Mouse (Mus musculus): ENCODE data around the gene Dlst. TPM values are rescaled to one million over a fixed set of nuclear protein-coding genes. Genes with fewer than 3 reads are reported as not detected.

Gene Dlst
- polyA plus RNA-seq, 1 experiment from 2014 or later, result 129 TPM

DNA sequence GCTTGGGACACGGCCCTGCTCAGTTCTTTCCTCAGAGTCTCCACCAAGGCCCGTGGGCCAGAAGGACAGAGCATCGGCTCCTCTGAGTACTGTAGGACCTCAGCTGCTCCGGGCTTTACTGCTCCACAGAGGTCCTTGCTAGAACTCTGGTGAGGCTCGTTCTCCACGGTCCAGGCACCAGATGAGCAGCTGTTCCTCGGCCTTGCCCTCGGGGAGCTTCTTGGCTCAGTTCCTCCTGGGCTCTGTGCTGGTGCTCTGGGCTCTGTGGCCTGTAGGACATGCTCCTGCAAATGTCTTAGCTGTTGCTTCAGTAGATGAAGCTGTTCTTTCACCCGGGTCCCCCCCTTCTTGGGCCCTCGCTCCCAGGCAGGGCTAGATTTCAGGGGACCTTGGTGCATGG lies 15.9 kb upstream of the Dlst start:
- no peaks in the 10 kb centered on the region for H3K36me3 ChIP-seq (ENCODE audit: control insufficient read depth, insufficient read depth, low read length)
- H3K9ac ChIP-seq (ENCODE audit: low read depth, low read length), result no peak overlapping the region
- H3K27me3 ChIP-seq (replicated peaks; ENCODE audit: control insufficient read depth, insufficient read depth, low read length), result no peaks in the 10 kb centered on the region
- peak; percentile 48 for ATAC-seq
- no peaks in the 10 kb centered on the region for H3K9me3 ChIP-seq (ENCODE audit: control insufficient read depth, low read length)
- H3K4me3 ChIP-seq (ENCODE audit: low read length), result no peak overlapping the region
- no peak overlapping the region for H3K4me2 ChIP-seq (ENCODE audit: low read length)
- H3K27ac ChIP-seq (ENCODE audit: low read depth, low read length), result no peak overlapping the region
- H3K4me1 ChIP-seq (ENCODE audit: control insufficient read depth, insufficient read depth, low read depth, low read length), result no peaks in the 10 kb centered on the region; the same call in 1 of the 2 replicates
- 75% methylated on average over 10 of the region's 10 CpGs for WGBS

DNA sequence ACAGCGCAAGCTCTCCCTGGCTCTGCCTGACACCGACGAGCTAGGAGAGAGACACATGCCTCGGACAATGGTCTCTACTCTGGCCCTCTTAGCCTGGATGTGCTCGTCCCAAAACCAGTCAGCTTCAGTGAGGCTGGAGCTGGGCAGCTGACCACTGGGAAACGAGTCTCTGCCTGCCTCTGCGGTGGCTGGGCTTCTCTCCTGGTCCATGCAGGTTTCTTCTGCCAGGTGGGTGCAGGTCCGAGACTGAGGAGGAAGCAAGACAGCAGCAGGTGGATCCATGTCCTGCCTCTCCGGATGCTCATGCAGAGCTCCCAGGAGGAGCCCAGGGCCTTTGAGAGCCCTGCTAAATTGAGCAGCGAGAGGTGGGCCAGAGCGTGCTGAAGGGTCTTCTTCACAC lies 15.5 kb upstream of the Dlst start:
- WGBS, result 84% methylated on average over 11 of the region's 11 CpGs
- Histone ChIP-seq H3K4me3 (ENCODE audit: low read length) (no peak overlapping the region), H3K36me3 (ENCODE audit: control insufficient read depth, insufficient read depth, low read length) (no peaks in the 10 kb centered on the region), H3K9me3 (ENCODE audit: control insufficient read depth, low read length) (no peaks in the 10 kb centered on the region), H3K9ac (ENCODE audit: low read depth, low read length) (no peak overlapping the region), H3K4me1 (ENCODE audit: control insufficient read depth, insufficient read depth, low read depth, low read length) (no peaks in the 10 kb centered on the region; the same call in 1 of the 2 replicates), H3K27me3 (replicated peaks; ENCODE audit: control insufficient read depth, insufficient read depth, low read length) (no peaks in the 10 kb centered on the region), H3K27ac (ENCODE audit: low read depth, low read length) (no peak overlapping the region), H3K4me2 (ENCODE audit: low read length) (no peak overlapping the region)
- 0 out of 2 replicates have a peak, but pooled peaks have one; percentile 4 for ATAC-seq

DNA sequence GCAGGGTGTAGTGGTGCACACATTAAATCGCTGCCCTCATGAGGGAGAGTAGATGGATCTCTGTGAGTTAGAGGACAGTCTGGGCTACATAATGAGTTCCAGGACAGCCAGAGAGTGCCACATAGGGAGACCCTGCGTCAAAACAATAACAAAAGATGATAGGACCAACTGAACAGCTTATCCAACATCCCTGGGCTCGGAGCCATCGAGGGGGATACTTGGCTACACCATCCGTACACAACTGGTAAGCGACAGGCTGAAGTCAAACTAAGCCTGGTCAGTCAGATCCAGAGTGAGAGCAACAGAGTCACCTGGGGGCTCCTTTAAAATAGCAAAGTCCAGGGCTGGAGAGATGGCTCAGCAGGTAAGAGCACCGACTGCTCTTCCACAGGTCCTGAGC lies 14.8 kb upstream of the Dlst start:
- Histone ChIP-seq H3K27me3 (replicated peaks; ENCODE audit: control insufficient read depth, insufficient read depth, low read length) (no peaks in the 10 kb centered on the region), H3K4me2 (ENCODE audit: low read length) (no peak overlapping the region), H3K27ac (ENCODE audit: low read depth, low read length) (no peak overlapping the region), H3K9me3 (ENCODE audit: control insufficient read depth, low read length) (no peaks in the 10 kb centered on the region), H3K4me3 (ENCODE audit: low read length) (no peak overlapping the region), H3K9ac (ENCODE audit: low read depth, low read length) (no peak overlapping the region), H3K36me3 (ENCODE audit: control insufficient read depth, insufficient read depth, low read length) (no peaks in the 10 kb centered on the region), H3K4me1 (ENCODE audit: control insufficient read depth, insufficient read depth, low read depth, low read length) (no peaks in the 10 kb centered on the region; the same call in 1 of the 2 replicates)
- ATAC-seq, result no peak
- WGBS, result 82% methylated on average over 7 of the region's 7 CpGs

GRCm38 (mm10) chr12:85101001-85101400 lies 9.6 kb upstream of the Dlst start:
- H3K27me3 ChIP-seq (replicated peaks; ENCODE audit: control insufficient read depth, insufficient read depth, low read length), result no peaks in the 10 kb centered on the region
- no peaks in the 10 kb centered on the region for H3K4me1 ChIP-seq (ENCODE audit: control insufficient read depth, insufficient read depth, low read depth, low read length)
- no peak for ATAC-seq
- H3K27ac ChIP-seq (ENCODE audit: low read depth, low read length), result no peak overlapping the region
- H3K9ac ChIP-seq (ENCODE audit: low read depth, low read length), result no peak overlapping the region
- no peak overlapping the region for H3K4me2 ChIP-seq (ENCODE audit: low read length)
- H3K9me3 ChIP-seq (ENCODE audit: control insufficient read depth, low read length), result no peaks in the 10 kb centered on the region
- H3K4me3 ChIP-seq (ENCODE audit: low read length), result no peak overlapping the region
- 57% methylated on average over 14 of the region's 14 CpGs for WGBS
- H3K36me3 ChIP-seq (ENCODE audit: control insufficient read depth, insufficient read depth, low read length), result no peaks in the 10 kb centered on the region

DNA sequence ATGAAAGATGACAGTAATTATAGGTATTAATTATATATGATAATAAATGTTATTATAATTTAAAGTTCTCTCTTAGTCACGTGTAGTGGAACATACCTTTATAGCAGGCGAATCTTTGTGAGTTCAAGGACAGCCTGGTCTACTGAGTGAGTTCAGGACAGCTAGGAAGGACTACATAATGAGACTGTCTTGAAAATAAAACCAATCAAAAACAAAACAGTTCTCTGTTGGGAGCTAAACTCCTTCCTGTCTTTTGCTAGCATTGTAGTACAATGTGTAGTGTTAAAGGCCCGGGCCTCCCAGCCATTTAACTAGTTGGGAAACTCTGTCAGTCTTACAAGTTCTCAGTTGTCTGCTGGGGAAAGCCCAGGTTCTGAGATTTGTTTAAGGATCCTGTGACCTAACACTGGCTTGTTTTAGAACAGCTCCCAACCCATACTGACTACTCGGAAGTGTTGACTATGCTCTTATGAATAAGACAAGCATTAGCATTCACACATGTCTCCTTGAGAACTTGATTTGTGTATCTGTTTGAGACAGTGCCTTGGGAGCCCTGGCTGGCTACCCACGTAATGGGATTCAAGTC lies 9.0 kb upstream of the Dlst start:
- Histone ChIP-seq H3K9ac (ENCODE audit: low read depth, low read length) (no peak overlapping the region), H3K4me3 (ENCODE audit: low read length) (no peak overlapping the region), H3K9me3 (ENCODE audit: control insufficient read depth, low read length) (no peaks in the 10 kb centered on the region), H3K27me3 (replicated peaks; ENCODE audit: control insufficient read depth, insufficient read depth, low read length) (no peaks in the 10 kb centered on the region), H3K4me1 (ENCODE audit: control insufficient read depth, insufficient read depth, low read depth, low read length) (no peaks in the 10 kb centered on the region), H3K27ac (ENCODE audit: low read depth, low read length) (no peak overlapping the region), H3K36me3 (ENCODE audit: control insufficient read depth, insufficient read depth, low read length) (no peaks in the 10 kb centered on the region), H3K4me2 (ENCODE audit: low read length) (no peak overlapping the region)
- 84% methylated on average over 5 of the region's 5 CpGs for WGBS
- ATAC-seq, result no peak

DNA sequence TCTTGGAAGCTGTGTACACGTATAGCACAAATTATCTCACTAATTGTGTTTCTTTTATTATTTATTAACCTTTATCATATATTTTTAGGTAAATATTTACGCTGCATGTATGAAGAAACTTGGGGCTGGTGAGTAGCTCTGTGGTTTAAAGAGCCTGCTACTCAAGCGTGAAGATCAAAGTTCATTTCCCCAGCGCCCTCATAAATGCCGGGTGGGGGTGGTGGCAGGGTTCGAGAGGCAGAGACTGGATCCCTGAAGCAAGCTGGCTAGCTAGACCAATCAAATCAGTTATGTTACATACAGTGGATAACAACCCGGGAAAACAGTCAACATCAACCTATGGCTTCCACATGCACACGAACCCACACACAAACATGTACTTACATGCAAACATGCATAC lies 7.5 kb upstream of the Dlst start:
- Histone ChIP-seq H3K4me3 (ENCODE audit: low read length) (no peak overlapping the region), H3K36me3 (ENCODE audit: control insufficient read depth, insufficient read depth, low read length) (no peaks in the 10 kb centered on the region), H3K27ac (ENCODE audit: low read depth, low read length) (no peak overlapping the region), H3K4me2 (ENCODE audit: low read length) (no peak overlapping the region), H3K4me1 (ENCODE audit: control insufficient read depth, insufficient read depth, low read depth, low read length) (no peaks in the 10 kb centered on the region), H3K27me3 (replicated peaks; ENCODE audit: control insufficient read depth, insufficient read depth, low read length) (no peaks in the 10 kb centered on the region), H3K9ac (ENCODE audit: low read depth, low read length) (no peak overlapping the region), H3K9me3 (ENCODE audit: control insufficient read depth, low read length) (no peaks in the 10 kb centered on the region)
- WGBS, result 83% methylated on average over 8 of the region's 8 CpGs
- ATAC-seq, result no peak

GRCm38 (mm10) chr12:85104789-85105188 lies 5.8 kb upstream of the Dlst start:
- H3K9me3 ChIP-seq (ENCODE audit: control insufficient read depth, low read length), result no peaks in the 10 kb centered on the region
- peaks cover under 1% of the 10 kb centered on the region for H3K4me1 ChIP-seq (ENCODE audit: control insufficient read depth, insufficient read depth, low read depth, low read length)
- no peak overlapping the region for H3K4me2 ChIP-seq (ENCODE audit: low read length)
- no peak overlapping the region for H3K4me3 ChIP-seq (ENCODE audit: low read length)
- ATAC-seq, result no peak
- WGBS, result 88% methylated on average over 8 of the region's 8 CpGs
- no peak overlapping the region for H3K27ac ChIP-seq (ENCODE audit: low read depth, low read length)
- H3K9ac ChIP-seq (ENCODE audit: low read depth, low read length), result no peak overlapping the region
- no peaks in the 10 kb centered on the region for H3K36me3 ChIP-seq (ENCODE audit: control insufficient read depth, insufficient read depth, low read length)
- H3K27me3 ChIP-seq (replicated peaks; ENCODE audit: control insufficient read depth, insufficient read depth, low read length), result no peaks in the 10 kb centered on the region

DNA sequence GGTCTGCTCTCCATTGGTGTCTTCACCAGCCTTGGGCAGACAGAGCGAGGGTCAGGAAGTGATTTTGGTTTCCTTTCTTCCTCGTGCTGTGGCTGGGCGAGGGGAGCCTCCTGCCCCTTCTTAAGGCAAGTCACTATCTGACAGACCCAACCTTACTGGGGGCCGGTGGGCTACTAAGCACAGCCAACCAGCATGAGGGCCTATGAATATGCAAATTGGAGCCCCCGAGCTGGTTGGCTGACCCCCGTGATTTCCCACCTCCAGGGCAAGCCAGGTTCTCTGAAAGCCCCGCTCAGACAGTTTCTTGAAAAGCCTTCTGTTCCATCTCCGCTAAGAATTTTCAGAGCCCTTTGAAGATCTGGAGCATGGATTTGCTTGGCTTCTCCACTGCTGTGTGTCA lies 4.3 kb upstream of the Dlst start:
- no peak overlapping the region for H3K27ac ChIP-seq (ENCODE audit: low read depth, low read length)
- peaks cover 4% of the 10 kb centered on the region for H3K4me1 ChIP-seq (ENCODE audit: control insufficient read depth, insufficient read depth, low read depth, low read length)
- H3K4me2 ChIP-seq (ENCODE audit: low read length), result 0 out of 2 replicates have a peak overlapping the region, but pooled peaks have one; percentile 1
- ATAC-seq, result no peak
- H3K36me3 ChIP-seq (ENCODE audit: control insufficient read depth, insufficient read depth, low read length), result no peaks in the 10 kb centered on the region
- H3K9ac ChIP-seq (ENCODE audit: low read depth, low read length), result no peak overlapping the region
- no peaks in the 10 kb centered on the region for H3K9me3 ChIP-seq (ENCODE audit: control insufficient read depth, low read length)
- 1% methylated on average over 8 of the region's 8 CpGs for WGBS
- H3K4me3 ChIP-seq (ENCODE audit: low read length), result no peak overlapping the region
- H3K27me3 ChIP-seq (replicated peaks; ENCODE audit: control insufficient read depth, insufficient read depth, low read length), result no peaks in the 10 kb centered on the region

GRCm38 (mm10) chr12:85108643-85109042 lies 2.0 kb upstream of the Dlst start:
- Histone ChIP-seq H3K27me3 (replicated peaks; ENCODE audit: control insufficient read depth, insufficient read depth, low read length) (no peaks in the 10 kb centered on the region), H3K4me1 (ENCODE audit: control insufficient read depth, insufficient read depth, low read depth, low read length) (peaks cover 22% of the 10 kb centered on the region)
- 74% methylated on average over 3 of the region's 3 CpGs for WGBS

GRCm38 (mm10) chr12:85109426-85109825 lies 1.2 kb upstream of the Dlst start:
- no peaks in the 10 kb centered on the region for H3K36me3 ChIP-seq (ENCODE audit: control insufficient read depth, insufficient read depth, low read length)
- no peak overlapping the region for H3K9ac ChIP-seq (ENCODE audit: low read depth, low read length)
- no peak overlapping the region for H3K27ac ChIP-seq (ENCODE audit: low read depth, low read length)
- H3K9me3 ChIP-seq (ENCODE audit: control insufficient read depth, low read length), result no peaks in the 10 kb centered on the region
- no peak overlapping the region for H3K4me3 ChIP-seq (ENCODE audit: low read length)
- H3K4me1 ChIP-seq (ENCODE audit: control insufficient read depth, insufficient read depth, low read depth, low read length), result peaks cover 22% of the 10 kb centered on the region
- H3K4me2 ChIP-seq (ENCODE audit: low read length), result no peak overlapping the region
- no peaks in the 10 kb centered on the region for H3K27me3 ChIP-seq (replicated peaks; ENCODE audit: control insufficient read depth, insufficient read depth, low read length)
- WGBS, result 68% methylated on average over 4 of the region's 4 CpGs
- no peak for ATAC-seq

More at GRCm38 (mm10) chr12:85108643-85109042, 2.0 kb upstream of the Dlst start:
- H3K4me3 ChIP-seq (ENCODE audit: low read length), result no peak overlapping the region
- no peak overlapping the region for H3K27ac ChIP-seq (ENCODE audit: low read depth, low read length)
- no peaks in the 10 kb centered on the region for H3K36me3 ChIP-seq (ENCODE audit: control insufficient read depth, insufficient read depth, low read length)
- H3K9me3 ChIP-seq (ENCODE audit: control insufficient read depth, low read length), result no peaks in the 10 kb centered on the region
- H3K9ac ChIP-seq (ENCODE audit: low read depth, low read length), result no peak overlapping the region
- ATAC-seq, result no peak
- H3K4me2 ChIP-seq (ENCODE audit: low read length), result no peak overlapping the region
